Mouse (Mus musculus) spleen, adult 2 months (tissue): ENCODE measurements around the gene Clasrp. TPM values are rescaled to one million over a fixed set of nuclear protein-coding genes. Genes with fewer than 3 reads are reported as not detected.

Source experiments
- DNase-seq, 2 experiments: peaks; one replicate each; pipeline versions ENCODE4 v3.0.0 to v3.0.0-alpha.2; 2012 to 2021; ENCODE audit warnings: low spot score in 2 of 2, low read depth in 1 of 2
- H3K27ac ChIP-seq: fragments of 200-500 bp; 2 replicates; pipeline ENCODE4 v1.5.1; 2012; ENCODE audit warnings: low read length, inconsistent platforms; ENCODE audit not compliant: insufficient read depth
- H3K27me3 ChIP-seq: fragments of 200-500 bp; 2 replicates; pipeline ENCODE4 v1.6.1; 2012; ENCODE audit warnings: mild to moderate bottlenecking, moderate library complexity, low read length, inconsistent platforms; ENCODE audit not compliant: control insufficient read depth, insufficient read depth
- H3K36me3 ChIP-seq: fragments of 200-500 bp; 2 replicates; pipeline ENCODE4 v1.6.1; 2012; ENCODE audit warnings: mild to moderate bottlenecking, low read length, inconsistent platforms; ENCODE audit not compliant: control insufficient read depth, insufficient read depth
- H3K4me1 ChIP-seq: fragments of 200-500 bp; 2 replicates; pipeline ENCODE4 v1.6.1; 2011; ENCODE audit warnings: inconsistent platforms; ENCODE audit not compliant: control insufficient read depth, insufficient read depth, insufficient read length
- H3K4me3 ChIP-seq: fragments of 200-500 bp; 2 replicates; pipeline ENCODE4 v1.5.1; 2011; ENCODE audit warnings: mild to moderate bottlenecking, inconsistent platforms; ENCODE audit not compliant: insufficient read depth, insufficient read length; ENCODE audit errors: extremely low read depth
- CTCF ChIP-seq: fragments of 200-500 bp; IDR thresholded peaks from 2 replicates; pipeline ENCODE4 v1.5.1; 2011; ENCODE audit warnings: mild to moderate bottlenecking, inconsistent platforms; ENCODE audit not compliant: insufficient read depth, insufficient read length, insufficient replicate concordance; ENCODE audit errors: extremely low read depth
- POLR2A ChIP-seq: fragments of 200-500 bp; IDR thresholded peaks from 2 replicates; pipeline ENCODE4 v1.6.1; 2011; ENCODE audit warnings: low read depth, low read length, inconsistent platforms
- WGBS: fragments of 180-500 bp; shearing (Covaris S2); methylation state at CpG from one replicate; pipeline ENCODE4 v1.1.7; 2018; 5-methylcytosine and 5-hydroxymethylcytosine counted together
- polyA plus RNA-seq: library from polyadenylated mRNA; depleted of rRNA; stranded (reverse); fragments of >200 nt; gene quantifications from 2 replicates; pipeline ENCODE4 v1.2.3, GENCODE M21; 2012; rRNA removed

Clasrp gene
- polyA plus RNA-seq, 1 experiment: 102 TPM

- H3K36me3 ChIP-seq: peaks cover 40% of the 10 kb centered on the region
- 92% methylated on average over 14 of the region's 14 CpGs for WGBS
Measured at GRCm38 (mm10) chr7:19532240-19532639, 72.0 kb downstream of the Clasrp start.

GRCm38 (mm10) chr7:19531077-19531476 is 73.2 kb downstream of the Clasrp start:
- H3K4me1 ChIP-seq: no peaks in the 10 kb centered on the region
- no peak for TF ChIP-seq POLR2A
- TF ChIP-seq CTCF: no peak
- H3K27me3 ChIP-seq: no peaks in the 10 kb centered on the region
- no peak overlapping the region for H3K27ac ChIP-seq
- peaks cover 40% of the 10 kb centered on the region for H3K36me3 ChIP-seq
- no peak overlapping the region for H3K4me3 ChIP-seq
- WGBS: 80% methylated on average over 10 of the region's 10 CpGs
- no peak for DNase-seq

More at GRCm38 (mm10) chr7:19532240-19532639, 72.0 kb downstream of the Clasrp start:
- H3K27ac ChIP-seq: no peak overlapping the region
- H3K4me1 ChIP-seq: no peaks in the 10 kb centered on the region
- no peak for TF ChIP-seq POLR2A
- TF ChIP-seq CTCF: no peak
- no peak for DNase-seq
- H3K27me3 ChIP-seq: no peaks in the 10 kb centered on the region
- no peak overlapping the region for H3K4me3 ChIP-seq

Other genes with a start within 250 kb of the Clasrp start
- 5.8 and 5.9 TPM in 2 replicates for gene Cd3eap, start 245.0 kb downstream of the Clasrp start, polyA plus RNA-seq
- 2.2 and 2.5 TPM in 2 replicates for gene Ppp1r13l, start 244.7 kb downstream of the Clasrp start, polyA plus RNA-seq
- gene Ercc2, start 222.5 kb downstream of the Clasrp start, polyA plus RNA-seq: 51.8 and 62.2 TPM in 2 replicates
- gene Klc3, start 200.4 kb downstream of the Clasrp start, polyA plus RNA-seq: 2.3 and 3.9 TPM in 2 replicates
- gene Ckm, start 199.7 kb downstream of the Clasrp start, polyA plus RNA-seq: 0.62 and 0.92 TPM in 2 replicates
- 14.6 and 23.4 TPM in 2 replicates for gene Mark4, start 145.7 kb downstream of the Clasrp start, polyA plus RNA-seq
- gene Exoc3l2, start 141.2 kb downstream of the Clasrp start, polyA plus RNA-seq: 7.1 and 7.7 TPM in 2 replicates
- 8.8 and 13.9 TPM in 2 replicates for gene Bloc1s3, start 96.1 kb downstream of the Clasrp start, polyA plus RNA-seq
- gene Trappc6a, start 96.1 kb downstream of the Clasrp start, polyA plus RNA-seq: 54.4 and 75.5 TPM in 2 replicates
- 2.2 and 2.3 TPM in 2 replicates for gene Nkpd1, start 86.6 kb downstream of the Clasrp start, polyA plus RNA-seq
- gene Ppp1r37, start 41.4 kb downstream of the Clasrp start, polyA plus RNA-seq: 56.2 and 71.0 TPM in 2 replicates
- 20.9 and 33.0 TPM in 2 replicates for gene Zfp296, start 27.2 kb downstream of the Clasrp start, polyA plus RNA-seq
- gene Gemin7, start 26.9 kb downstream of the Clasrp start, polyA plus RNA-seq: 94.7 and 143 TPM in 2 replicates
- gene Relb, start 25.0 kb upstream of the Clasrp start, polyA plus RNA-seq: 76.9 and 114 TPM in 2 replicates
- 76.3 and 78.9 TPM in 2 replicates for gene Clptm1, start 60.5 kb upstream of the Clasrp start, polyA plus RNA-seq
- 1.2 and 5.5 TPM in 2 replicates for gene Apoc2, start 73.5 kb upstream of the Clasrp start, polyA plus RNA-seq
- gene Gm44805, start 76.9 kb upstream of the Clasrp start, polyA plus RNA-seq: not detected in 2 replicates
- 0.25 and 0.28 TPM in 2 replicates for gene Apoc4, start 77.0 kb upstream of the Clasrp start, polyA plus RNA-seq
- gene Apoc1, start 88.2 kb upstream of the Clasrp start, polyA plus RNA-seq: 4.3 and 6.7 TPM in 2 replicates
- 1,613 and 1,762 TPM in 2 replicates for gene Apoe, start 94.7 kb upstream of the Clasrp start, polyA plus RNA-seq
- 51.1 and 66.8 TPM in 2 replicates for gene Tomm40, start 111.0 kb upstream of the Clasrp start, polyA plus RNA-seq
- 23.3 and 24.4 TPM in 2 replicates for gene Nectin2, start 146.0 kb upstream of the Clasrp start, polyA plus RNA-seq
- 30.1 and 39.8 TPM in 2 replicates for gene Bcam, start 166.5 kb upstream of the Clasrp start, polyA plus RNA-seq
- 1.4 TPM in 2 replicates for gene Cblc, start 192.3 kb upstream of the Clasrp start, polyA plus RNA-seq
- 102 and 149 TPM in 2 replicates for gene Bcl3, start 218.3 kb upstream of the Clasrp start, polyA plus RNA-seq
- 0.45 TPM in 1 of 2 replicates, not detected in the other for gene Gm19345, start 247.5 kb upstream of the Clasrp start, polyA plus RNA-seq